Mouse (Mus musculus): Measurements from ENCODE around the gene Rnf220. TPM values are rescaled to one million over a fixed set of nuclear protein-coding genes. Genes with fewer than 3 reads are reported as not detected.

The Rnf220 gene
- polyA plus RNA-seq, 1 experiment = 95.4 TPM

GRCm38 (mm10) chr4:117389264-117390054 is 107.4 kb downstream of the Rnf220 start:
- no peaks in the 10 kb centered on the region for H3K36me3 ChIP-seq (ENCODE audit: control insufficient read depth, insufficient read depth, low read length)
- no peak for TF ChIP-seq POLR2A (IDR thresholded peaks at IDR 0.05; ENCODE audit: low read depth, low read length)
- no peak overlapping the region for H3K4me3 ChIP-seq (ENCODE audit: extremely low read depth, insufficient read depth, insufficient read length)
- WGBS = 91% methylated on average over 14 of the region's 14 CpGs
- DNase-seq (ENCODE audit: low read depth in 1 of 2, low spot score in 2 of 2) = no peak
- no peaks in the 10 kb centered on the region; the same call in 1 of the 2 replicates for H3K4me1 ChIP-seq (ENCODE audit: control insufficient read depth, insufficient read depth, insufficient read length)
- no peaks in the 10 kb centered on the region for H3K27me3 ChIP-seq (ENCODE audit: control insufficient read depth, insufficient read depth, low read length)
- H3K27ac ChIP-seq (ENCODE audit: insufficient read depth, low read length) = no peak overlapping the region

- H3K36me3 ChIP-seq (ENCODE audit: control insufficient read depth, insufficient read depth, low read length) = no peaks in the 10 kb centered on the region
- no peak overlapping the region for H3K27ac ChIP-seq (ENCODE audit: insufficient read depth, low read length)
- WGBS = 50% methylated on average over 1 of the region's 1 CpGs
- TF ChIP-seq POLR2A (IDR thresholded peaks at IDR 0.05; ENCODE audit: low read depth, low read length) (no peak), CTCF (IDR thresholded peaks at IDR 0.05; ENCODE audit: extremely low read depth, insufficient read depth, insufficient read length, insufficient replicate concordance) (no peak)
- H3K27me3 ChIP-seq (ENCODE audit: control insufficient read depth, insufficient read depth, low read length) = no peaks in the 10 kb centered on the region
- no peak overlapping the region for H3K4me3 ChIP-seq (ENCODE audit: extremely low read depth, insufficient read depth, insufficient read length)
- H3K4me1 ChIP-seq (ENCODE audit: control insufficient read depth, insufficient read depth, insufficient read length) = no peaks in the 10 kb centered on the region; the same call in 1 of the 2 replicates
- no peak for DNase-seq (ENCODE audit: low read depth in 1 of 2, low spot score in 2 of 2)
Measured at GRCm38 (mm10) chr4:117385247-117385646, 111.6 kb downstream of the Rnf220 start.

DNA sequence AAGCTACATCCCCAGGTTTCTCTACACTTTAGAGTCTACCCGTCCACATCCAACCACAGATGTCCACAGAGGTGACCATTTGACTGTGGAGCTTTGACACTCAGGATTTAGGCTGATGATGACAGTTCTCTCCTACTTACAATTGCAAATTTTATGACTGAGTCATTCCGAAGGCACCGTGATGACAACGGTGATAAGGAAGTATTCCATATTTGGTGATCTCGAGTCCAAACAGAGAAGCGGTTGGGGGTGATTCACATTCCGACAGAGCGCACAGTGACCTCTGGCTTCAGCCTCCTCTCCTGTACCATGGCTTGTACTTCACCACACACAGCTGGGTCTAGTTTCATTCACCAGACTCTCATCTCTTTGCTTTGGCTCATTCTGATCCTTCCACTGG is 115.0 kb downstream of the Rnf220 start:
- DNase-seq (ENCODE audit: low read depth in 1 of 2, low spot score in 2 of 2) = no peak
- Histone ChIP-seq H3K4me3 (ENCODE audit: extremely low read depth, insufficient read depth, insufficient read length) (no peak overlapping the region), H3K36me3 (ENCODE audit: control insufficient read depth, insufficient read depth, low read length) (no peaks in the 10 kb centered on the region), H3K27ac (ENCODE audit: insufficient read depth, low read length) (no peak overlapping the region), H3K4me1 (ENCODE audit: control insufficient read depth, insufficient read depth, insufficient read length) (no peaks in the 10 kb centered on the region; the same call in 1 of the 2 replicates), H3K27me3 (ENCODE audit: control insufficient read depth, insufficient read depth, low read length) (no peaks in the 10 kb centered on the region)
- WGBS = 90% methylated on average over 8 of the region's 8 CpGs
- no peak for TF ChIP-seq CTCF (IDR thresholded peaks at IDR 0.05; ENCODE audit: extremely low read depth, insufficient read depth, insufficient read length, insufficient replicate concordance)

DNA sequence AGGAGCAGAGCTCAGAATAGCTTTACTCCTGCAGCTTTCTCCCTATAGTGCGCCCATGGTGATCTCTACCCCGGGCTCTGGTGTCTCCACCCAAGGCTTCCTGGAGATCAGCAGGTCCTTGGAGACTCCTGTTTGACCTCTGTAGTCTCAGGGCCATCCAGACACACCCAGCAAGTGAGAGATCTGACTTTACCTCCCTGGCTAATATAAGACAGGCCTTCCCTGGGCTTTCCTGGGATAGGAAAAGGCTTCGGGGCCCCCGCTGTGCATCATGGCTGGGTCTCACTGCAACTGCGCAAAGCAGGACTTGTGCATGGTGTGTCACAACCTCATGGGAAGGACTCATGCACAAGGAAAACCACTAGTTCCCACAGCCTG is 116.3 kb downstream of the Rnf220 start:
- Histone ChIP-seq H3K4me3 (ENCODE audit: extremely low read depth, insufficient read depth, insufficient read length) (no peak overlapping the region), H3K36me3 (ENCODE audit: control insufficient read depth, insufficient read depth, low read length) (no peaks in the 10 kb centered on the region), H3K27ac (ENCODE audit: insufficient read depth, low read length) (no peak overlapping the region), H3K4me1 (ENCODE audit: control insufficient read depth, insufficient read depth, insufficient read length) (no peaks in the 10 kb centered on the region; the same call in 1 of the 2 replicates), H3K27me3 (ENCODE audit: control insufficient read depth, insufficient read depth, low read length) (no peaks in the 10 kb centered on the region)
- no peak for TF ChIP-seq POLR2A (IDR thresholded peaks at IDR 0.05; ENCODE audit: low read depth, low read length)
- TF ChIP-seq CTCF (IDR thresholded peaks at IDR 0.05; ENCODE audit: extremely low read depth, insufficient read depth, insufficient read length, insufficient replicate concordance) = no peak
- WGBS = 98% methylated on average over 5 of the region's 5 CpGs
- DNase-seq (ENCODE audit: low read depth in 1 of 2, low spot score in 2 of 2) = no peak

GRCm38 (mm10) chr4:117379803-117380557 is 116.9 kb downstream of the Rnf220 start:
- no peak for DNase-seq (ENCODE audit: low read depth in 1 of 2, low spot score in 2 of 2)
- TF ChIP-seq CTCF (IDR thresholded peaks at IDR 0.05; ENCODE audit: extremely low read depth, insufficient read depth, insufficient read length, insufficient replicate concordance) = no peak
- TF ChIP-seq POLR2A (IDR thresholded peaks at IDR 0.05; ENCODE audit: low read depth, low read length) = no peak
- no peaks in the 10 kb centered on the region for H3K36me3 ChIP-seq (ENCODE audit: control insufficient read depth, insufficient read depth, low read length)
- no peaks in the 10 kb centered on the region for H3K27me3 ChIP-seq (ENCODE audit: control insufficient read depth, insufficient read depth, low read length)
- no peaks in the 10 kb centered on the region; the same call in 1 of the 2 replicates for H3K4me1 ChIP-seq (ENCODE audit: control insufficient read depth, insufficient read depth, insufficient read length)
- 88% methylated on average over 14 of the region's 14 CpGs for WGBS
- no peak overlapping the region for H3K27ac ChIP-seq (ENCODE audit: insufficient read depth, low read length)
- H3K4me3 ChIP-seq (ENCODE audit: extremely low read depth, insufficient read depth, insufficient read length) = no peak overlapping the region

GRCm38 (mm10) chr4:117374078-117374540 is 122.7 kb downstream of the Rnf220 start:
- WGBS = 84% methylated on average over 10 of the region's 10 CpGs
- H3K4me1 ChIP-seq (ENCODE audit: control insufficient read depth, insufficient read depth, insufficient read length) = no peaks in the 10 kb centered on the region
- H3K36me3 ChIP-seq (ENCODE audit: control insufficient read depth, insufficient read depth, low read length) = no peaks in the 10 kb centered on the region
- no peak overlapping the region for H3K27ac ChIP-seq (ENCODE audit: insufficient read depth, low read length)
- TF ChIP-seq CTCF (IDR thresholded peaks at IDR 0.05; ENCODE audit: extremely low read depth, insufficient read depth, insufficient read length, insufficient replicate concordance) (no peak), POLR2A (IDR thresholded peaks at IDR 0.05; ENCODE audit: low read depth, low read length) (no peak)
- no peak overlapping the region for H3K4me3 ChIP-seq (ENCODE audit: extremely low read depth, insufficient read depth, insufficient read length)
- H3K27me3 ChIP-seq (ENCODE audit: control insufficient read depth, insufficient read depth, low read length) = no peaks in the 10 kb centered on the region
- no peak for DNase-seq (ENCODE audit: low read depth in 1 of 2, low spot score in 2 of 2)
